Mouse (Mus musculus) adrenal gland, postnatal 10 days (tissue): ENCODE results near the gene Plaur. TPM values are rescaled to one million over a fixed set of nuclear protein-coding genes. Genes with fewer than 3 reads are reported as not detected.

Experiments
- DNase-seq: peaks from one replicate; pipeline ENCODE4 v3.0.0; 2021; ENCODE audit warnings: mixed read lengths
- total RNA-seq, 2 experiments: library from RNA; stranded (reverse); gene quantifications; 2 replicates each; pipeline ENCODE4 v1.2.3; 2021

The Plaur gene
- total RNA-seq, 2 experiments from 2014 or later = 6.7 to 9.4 TPM

DNA sequence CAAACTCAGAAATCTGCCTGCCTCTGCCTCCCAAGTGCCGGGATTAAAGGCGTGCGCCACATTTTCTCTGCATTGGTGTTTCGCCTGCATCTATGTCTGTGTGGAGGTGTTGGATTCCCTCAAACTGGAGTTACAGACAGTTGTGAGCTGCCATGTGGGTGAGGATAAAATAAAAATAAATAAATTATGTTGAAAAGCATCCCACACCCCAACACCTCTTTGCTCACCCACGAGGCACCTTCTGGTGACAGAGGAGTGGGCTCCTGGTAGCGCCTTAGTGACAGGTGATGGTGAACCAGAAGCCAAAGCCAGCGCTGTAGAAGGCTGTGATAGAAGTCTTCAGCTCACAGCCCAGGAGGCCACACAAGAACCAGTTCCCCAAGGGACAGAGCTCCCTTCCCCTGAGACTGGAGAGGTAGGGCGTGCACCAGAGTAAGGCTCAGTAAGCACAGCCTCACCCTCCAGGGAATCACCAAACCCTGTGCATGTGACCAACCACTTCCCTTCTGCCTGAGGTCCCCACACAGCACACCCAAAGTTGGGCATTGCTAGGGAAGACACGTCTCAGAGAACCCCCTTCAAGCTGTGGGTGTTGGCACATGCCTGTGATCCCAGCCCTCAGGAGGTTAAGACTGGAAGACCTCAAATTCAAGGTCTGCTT is 16.9 kb upstream of the Plaur start:
- DNase-seq = no peak

DNA sequence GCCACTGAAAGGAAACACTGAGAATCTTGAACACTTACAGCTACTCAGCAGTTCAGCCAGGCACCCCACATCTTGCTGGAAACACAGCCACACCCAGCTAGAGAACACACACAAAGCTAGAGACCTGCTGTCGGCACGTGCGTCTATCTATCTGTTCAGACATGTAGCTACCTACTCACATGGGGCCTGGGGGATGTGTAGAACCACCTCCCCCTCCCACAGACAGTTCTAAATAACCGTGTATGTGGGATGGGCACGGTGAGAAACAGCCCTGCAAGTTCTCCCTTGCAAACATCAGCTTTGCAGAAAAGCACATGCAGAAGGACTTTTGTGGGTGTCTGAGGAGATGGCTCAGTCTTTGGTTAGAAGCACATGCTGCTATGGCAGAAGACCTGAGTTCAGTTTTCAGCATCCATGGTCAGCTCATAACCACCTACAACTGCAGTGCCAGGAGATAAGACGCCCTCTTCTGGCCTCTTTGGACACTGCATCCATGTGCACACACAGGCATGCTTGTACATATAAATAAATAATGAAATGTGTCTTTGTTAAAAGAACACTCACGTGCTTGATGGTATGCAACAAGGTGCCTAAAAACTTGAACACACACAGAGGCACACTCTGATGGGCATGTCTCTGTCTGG is 15.5 kb upstream of the Plaur start:
- no peak for DNase-seq

DNA sequence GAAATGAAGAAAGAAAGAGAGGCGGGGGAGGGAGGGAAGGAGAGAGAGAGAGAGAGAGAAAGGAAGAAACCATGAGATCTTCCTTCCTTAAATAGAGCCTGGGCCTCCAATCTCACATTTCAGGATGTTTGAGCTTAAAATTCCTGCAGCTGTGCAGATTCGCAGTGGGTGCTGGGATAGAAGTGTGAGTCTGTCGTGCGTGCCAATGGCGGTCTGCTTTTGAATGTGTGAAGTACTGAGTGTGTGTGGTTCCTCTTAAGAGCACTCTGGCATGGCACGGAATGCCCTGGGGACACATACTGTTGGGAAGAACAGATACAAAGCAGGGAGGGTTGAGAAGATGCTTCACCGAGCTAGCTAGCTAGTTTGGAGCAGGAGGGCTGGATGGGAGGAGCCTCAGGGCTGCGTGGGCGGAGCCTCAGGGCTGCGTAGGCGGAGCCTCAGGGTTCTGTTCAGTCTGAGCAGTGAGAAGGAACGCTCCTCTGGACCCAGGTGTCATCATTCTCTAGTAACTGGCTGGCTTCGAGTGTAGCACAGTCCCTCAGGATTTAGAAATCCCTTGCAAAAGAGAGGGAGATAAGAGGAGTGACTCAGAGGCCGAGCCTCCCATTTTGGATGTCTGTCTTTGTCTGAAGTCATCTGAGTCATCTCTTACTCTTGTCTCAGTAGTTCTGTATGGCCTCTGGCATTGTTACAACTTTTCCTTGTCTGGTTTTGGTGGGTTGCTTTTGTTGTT is 13.3 kb upstream of the Plaur start:
- peak; percentile 53 for DNase-seq

DNA sequence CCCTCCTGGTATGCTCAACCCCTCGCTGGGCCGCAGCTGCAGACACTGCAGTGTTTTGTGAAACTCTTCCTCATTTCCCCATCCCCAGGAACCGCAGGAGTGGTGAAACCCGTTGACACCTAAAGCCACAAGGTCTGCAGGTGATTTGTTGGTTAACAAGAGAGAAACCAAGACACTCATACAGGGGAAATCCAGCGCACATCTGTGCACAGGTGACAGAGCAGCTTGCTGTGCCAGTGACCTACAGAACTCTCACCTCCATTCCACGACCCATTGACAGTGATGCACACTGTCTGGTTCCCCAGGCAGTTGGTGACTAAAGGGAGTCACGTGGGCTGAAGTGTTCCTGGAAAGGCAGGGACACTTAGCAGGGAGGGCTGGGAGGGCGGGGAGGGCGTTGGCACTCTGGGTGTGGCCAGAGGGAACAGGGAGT is 11.7 kb upstream of the Plaur start:
- DNase-seq = no peak

DNA sequence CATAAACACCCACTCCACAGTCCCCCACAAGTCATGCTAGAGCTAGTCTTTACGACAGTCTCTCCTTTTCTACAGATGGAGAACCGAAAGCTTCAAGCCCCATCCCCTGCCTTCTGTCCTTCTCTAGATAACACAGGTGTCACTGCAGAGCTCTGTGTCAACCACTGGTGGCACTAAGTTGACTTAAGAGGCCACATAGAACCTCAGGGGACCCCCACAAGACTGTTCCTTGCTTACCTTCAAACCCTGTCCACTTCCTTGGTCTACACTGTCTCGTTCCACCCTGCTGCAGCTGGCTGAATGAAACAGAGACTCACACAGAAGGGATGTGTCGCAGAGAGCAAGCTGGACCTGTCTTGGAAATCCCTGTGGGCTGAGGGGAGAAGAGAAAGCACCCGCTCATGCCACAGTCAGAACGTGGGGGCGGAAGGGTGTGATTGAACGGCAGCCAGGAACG is 10.4 kb upstream of the Plaur start, which contains the start of gene Irgc1:
TSS of gene Irgc1 (minus strand) at position 443 of the 457 bp plus-strand sequence.
- no peak for DNase-seq

DNA sequence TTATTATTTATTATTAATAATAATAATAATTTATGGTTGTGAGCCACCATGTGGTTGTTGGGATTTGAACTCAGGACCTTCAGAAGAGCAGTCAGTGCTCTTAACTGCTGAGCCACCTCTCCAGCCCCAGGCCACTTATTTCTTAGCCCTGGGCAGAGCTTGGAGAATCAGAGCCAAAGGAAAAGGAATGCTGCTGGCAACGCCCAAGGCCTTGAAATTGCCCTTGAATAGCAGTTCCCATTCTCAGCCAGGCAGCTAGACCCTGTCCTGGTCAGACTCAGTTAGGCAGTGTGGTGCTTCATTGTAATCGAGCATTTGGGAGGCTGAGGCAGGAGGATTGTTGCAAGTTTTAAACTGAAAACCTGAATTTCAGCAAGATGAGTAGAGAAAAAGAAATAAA is 8.1 kb upstream of the Plaur start:
- peak; percentile 20 for DNase-seq

DNA sequence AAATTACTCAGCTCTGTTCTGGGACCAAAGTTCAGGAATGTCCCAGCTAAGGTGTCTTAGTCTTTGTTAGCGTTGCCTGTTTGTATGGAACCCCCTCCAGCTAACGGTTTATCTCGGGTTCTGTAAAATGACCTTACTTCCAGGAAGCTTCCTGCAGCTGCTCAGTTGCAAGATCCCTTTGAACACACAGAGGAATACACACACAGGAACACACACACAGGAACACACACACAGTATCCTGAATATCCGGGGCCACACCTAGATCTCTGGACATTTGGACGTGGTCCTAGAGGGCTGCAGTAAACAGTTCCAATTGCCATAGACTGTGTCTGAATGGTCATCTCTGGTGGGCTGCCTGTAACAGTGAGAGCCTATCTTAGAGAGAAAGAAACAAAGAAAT is 6.6 kb upstream of the Plaur start:
- DNase-seq = no peak

DNA sequence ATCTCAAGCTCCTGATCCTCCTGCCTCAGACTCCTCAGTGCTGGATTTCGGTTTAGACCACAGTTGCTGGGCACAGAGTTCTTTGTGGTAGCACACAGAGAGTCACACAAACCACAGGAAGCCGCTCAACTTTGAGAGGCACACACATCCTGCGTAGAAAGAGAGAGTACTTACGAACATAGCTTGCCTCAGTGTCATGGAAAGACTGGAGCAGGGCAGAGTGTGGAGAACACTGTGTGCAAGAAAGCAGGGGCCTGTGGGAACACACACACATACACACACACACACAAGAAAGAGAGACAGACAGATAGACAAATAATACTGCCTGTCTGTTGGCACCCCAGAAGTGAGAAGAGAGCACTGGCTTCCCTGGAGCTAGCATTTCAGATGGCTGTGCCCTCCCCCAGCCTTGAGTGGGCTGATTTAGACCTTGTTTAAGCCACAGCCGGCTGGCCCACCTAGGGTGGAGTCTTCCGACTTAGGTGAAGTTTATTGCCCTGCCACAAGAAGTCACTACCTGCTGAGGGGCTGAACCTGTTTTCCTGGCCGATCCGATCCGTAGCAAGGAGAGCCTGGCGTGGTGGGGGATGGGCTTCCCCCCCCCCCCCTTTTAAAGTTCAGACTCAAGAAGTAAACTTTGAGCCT is 4.4 kb upstream of the Plaur start:
- no peak for DNase-seq

DNA sequence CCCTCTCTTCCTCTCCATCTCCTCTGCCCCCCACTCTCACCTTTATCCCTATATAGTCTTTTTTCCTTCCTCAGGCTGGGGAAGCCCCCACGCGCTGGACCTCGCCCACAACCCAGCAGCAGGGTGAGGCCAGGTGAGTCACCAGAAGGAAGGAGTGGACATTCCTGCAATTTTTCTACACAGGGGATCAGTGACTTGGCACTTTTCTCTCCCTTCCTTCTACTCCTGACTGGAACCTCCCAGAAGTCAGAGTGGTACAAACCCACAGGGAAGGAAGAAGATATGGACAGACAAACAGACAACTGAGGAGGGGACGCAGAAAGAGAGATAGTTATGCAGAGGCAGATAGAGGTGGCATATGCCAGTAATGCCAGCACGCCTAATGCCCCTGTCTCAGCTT is 2.8 kb upstream of the Plaur start:
- no peak for DNase-seq

DNA sequence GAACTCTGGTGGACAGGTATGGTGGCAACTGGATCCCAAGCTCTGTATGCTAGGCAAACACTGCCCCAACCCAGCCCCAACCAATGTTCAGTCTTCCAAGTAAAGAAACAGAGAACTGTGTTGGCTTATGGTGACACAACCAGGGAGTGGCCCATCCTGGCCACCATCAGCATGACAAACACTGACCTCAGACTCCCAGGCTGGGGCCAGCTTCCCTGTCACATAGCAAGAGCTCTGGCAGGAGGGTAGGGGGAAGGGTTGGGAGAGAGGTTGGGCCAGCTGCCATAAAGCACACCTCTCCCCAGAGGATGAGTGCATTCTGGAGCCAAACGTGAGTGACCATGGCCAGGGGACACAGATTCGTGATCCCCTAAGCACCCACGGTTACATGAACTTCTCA is 2.4 kb upstream of the Plaur start:
- DNase-seq = peak; percentile 32

DNA sequence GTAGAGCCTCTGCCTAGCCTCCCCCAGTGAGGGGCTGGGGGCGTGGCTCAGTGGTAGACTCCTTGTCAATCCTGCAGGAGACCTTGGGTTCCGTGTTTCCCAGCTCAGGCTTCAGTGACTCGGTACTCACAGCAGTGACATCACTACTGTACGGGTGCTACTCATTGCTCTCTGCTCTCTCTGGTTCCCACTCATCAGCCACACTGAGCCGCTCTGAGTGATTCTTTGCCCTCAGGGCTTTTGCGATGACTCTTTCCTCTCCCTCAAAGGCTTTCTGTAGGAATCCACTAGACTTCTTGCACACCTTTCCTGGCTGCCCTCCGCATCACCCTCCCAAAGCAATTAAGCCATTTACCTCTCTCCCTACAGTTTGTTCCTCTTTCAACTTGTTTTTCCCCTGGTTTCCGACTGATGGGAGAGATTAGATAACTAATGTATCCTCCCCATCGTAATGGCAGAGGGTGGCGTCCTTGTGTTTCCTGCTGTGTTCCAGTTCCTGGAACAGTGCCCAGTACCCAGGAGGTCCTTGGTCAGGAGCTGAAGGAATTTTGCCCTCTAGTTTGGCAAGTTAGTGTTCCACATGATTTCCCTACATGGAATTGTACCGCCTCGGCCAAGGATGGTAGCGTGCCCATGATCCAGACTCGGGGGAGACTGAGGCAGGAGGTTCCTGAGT is 770 bp upstream of the Plaur start:
- DNase-seq = peak; percentile 71

DNA sequence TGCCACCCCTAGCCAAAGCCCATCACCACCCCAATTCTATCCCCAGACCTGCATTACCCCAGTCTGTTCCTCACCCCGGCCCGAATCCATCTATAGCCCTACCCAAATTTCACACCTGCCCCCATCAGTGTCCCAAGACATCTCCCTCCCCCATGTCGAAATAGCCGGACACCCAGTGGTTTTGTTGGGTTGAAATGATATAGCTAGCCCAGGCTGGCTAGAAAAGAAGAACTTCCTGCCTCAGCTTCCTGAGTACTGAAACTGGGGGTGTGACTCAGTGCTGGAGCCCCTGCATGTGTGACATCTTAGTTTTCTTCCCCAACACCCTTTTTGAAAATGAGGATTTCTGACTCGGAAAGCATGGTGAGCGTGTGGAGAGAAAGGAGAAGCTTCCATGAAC is 4.6 kb downstream of the Plaur start:
- no peak for DNase-seq

DNA sequence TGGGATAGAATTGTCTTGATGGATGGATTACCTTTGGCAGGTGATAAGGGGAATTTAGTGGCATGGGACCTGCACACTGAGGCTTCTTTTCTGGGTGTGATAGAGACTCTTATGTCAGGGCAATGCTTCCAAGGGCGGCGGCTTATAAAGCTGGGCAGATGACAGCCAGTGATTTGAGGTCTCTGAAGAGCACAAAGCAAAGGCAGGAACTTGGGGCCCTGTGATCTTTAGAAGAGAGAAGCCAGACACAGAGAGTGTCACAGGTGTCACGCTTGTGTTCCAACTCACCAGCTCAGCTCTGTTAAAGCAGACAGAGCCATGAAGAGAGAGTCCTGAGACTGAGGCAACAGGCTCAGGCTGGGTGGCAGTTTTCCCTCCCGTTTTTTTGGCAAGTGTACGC is 5.6 kb downstream of the Plaur start:
- DNase-seq = no peak

DNA sequence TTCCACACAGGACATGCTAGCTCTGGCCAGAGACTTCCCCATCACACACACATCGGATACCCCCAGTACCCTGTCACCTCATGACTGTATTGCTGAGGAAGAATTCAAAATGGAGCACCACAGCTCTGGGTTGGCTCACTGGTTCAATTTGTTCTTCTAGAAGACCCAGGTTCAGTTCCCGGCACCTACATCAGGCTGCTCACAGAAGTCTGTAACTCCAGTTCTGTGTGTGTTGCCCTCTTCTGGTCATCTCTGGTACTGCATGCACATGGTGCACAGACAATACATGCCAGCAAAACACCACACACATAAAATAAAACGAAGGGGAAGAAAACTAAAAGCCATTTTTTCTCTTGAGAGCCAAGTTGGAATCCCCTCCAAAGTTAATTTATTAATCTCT is 6.8 kb downstream of the Plaur start:
- DNase-seq = no peak

DNA sequence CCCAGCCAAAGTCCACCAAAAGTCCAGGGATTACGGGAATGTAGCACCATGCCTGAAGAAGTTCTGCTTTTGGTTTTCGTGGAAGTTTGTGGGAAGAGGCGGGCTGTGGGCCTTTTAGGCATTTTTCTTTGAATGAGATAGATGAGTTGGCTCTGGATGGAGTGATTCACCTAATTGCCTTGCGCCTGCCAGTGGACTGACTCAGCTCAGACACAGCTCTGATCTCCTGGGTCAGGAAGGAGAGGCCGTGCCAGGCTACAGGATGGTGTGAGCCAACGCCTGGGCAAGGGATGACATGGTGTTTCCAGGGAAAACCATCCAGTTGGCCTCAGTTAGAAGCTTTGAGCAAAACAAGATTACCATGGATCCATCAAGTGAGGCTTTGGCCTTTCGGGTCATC is 8.1 kb downstream of the Plaur start:
- peak; percentile 71 for DNase-seq

DNA sequence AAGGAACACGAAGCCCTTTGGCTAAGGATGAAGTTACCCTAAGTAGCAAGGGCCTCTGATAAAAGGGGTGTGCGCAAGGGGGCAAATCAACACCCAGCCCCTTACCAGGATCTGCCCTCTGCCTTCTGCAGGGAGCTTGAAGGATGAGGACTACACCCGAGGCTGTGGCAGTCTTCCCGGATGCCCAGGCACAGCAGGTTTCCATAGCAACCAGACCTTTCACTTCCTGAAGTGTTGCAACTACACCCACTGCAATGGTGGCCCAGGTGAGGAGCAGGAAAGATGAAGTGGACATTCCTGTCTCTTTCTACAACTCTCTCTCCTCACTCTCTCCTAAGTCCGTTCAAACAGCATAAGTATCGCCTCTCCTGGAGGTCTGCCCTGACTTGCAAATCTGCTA is 10.2 kb downstream of the Plaur start:
- DNase-seq = no peak

DNA sequence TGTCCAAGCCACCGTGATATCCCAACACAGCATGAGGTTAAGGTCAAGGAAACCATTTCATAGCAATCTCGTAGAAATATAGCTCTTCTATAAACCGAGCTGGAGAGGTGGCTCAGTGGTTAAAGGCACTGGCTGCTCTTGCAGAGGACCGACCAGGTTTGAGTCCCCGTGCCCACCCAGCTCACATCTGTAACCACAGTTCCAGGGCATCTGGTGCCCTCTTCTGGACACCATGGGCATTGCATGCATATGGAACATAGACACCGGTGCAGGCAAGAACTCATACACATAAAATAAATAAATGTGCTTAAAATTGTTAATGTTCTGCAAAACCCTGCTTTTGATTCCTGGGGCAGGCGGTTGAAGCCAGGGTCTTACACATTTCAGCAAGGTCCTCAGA is 10.7 kb downstream of the Plaur start:
- DNase-seq = peak; percentile 27

DNA sequence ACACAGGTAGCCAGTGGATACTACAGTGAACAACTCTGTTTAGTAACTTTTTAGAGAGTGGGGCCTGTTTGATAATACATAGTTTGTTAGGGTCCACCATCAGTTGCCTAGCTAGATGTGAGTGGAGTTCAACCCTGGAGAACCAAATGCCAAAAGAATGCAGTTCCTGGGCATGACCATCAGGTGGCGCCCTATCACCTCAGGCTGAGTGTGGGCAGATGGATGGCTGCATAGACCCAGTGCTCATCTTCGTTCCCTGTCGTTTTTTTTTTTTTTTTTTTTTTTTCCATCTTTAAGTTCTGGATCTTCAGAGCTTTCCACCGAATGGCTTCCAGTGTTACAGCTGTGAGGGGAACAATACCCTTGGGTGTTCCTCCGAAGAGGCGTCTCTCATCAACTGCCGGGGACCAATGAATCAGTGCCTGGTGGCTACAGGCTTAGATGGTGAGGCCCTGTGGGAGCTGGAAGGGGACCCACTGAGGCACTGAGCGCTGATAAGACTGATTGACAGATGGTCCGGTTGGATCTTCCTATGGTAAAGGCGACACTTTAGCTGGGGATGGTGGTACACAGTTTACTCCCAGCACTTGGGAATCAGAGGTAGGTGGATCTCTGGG is 11.7 kb downstream of the Plaur start:
- DNase-seq = peak; percentile 79

DNA sequence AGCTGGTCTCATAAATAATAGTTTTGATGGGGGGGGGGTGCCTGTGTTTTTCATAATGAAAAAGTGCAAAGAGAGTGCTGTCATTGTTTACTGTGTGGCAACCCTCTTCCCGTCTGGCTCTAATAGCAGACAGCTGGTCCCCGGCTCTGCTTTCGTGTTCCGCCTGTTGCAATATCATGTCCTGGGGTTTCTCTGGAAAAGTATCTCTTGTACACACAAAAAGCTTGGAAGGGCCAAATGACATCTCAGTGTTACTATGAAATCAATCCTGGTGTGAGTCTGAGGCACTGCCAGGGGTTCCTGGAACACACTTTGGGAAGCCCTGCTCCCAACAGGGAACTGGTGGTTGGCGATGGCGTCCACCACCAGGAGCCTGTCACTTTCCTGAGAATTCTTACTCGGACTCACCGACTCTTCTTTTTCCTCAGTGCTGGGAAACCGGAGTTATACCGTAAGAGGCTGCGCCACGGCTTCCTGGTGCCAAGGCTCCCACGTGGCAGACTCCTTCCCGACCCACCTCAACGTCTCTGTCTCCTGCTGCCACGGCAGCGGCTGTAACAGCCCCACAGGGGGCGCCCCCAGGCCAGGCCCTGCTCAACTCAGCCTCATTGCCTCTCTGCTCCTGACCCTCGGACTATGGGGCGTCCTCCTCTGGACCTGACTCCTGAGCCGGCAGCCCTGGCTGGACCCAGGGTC is 12.7 kb downstream of the Plaur start:
- no peak for DNase-seq

DNA sequence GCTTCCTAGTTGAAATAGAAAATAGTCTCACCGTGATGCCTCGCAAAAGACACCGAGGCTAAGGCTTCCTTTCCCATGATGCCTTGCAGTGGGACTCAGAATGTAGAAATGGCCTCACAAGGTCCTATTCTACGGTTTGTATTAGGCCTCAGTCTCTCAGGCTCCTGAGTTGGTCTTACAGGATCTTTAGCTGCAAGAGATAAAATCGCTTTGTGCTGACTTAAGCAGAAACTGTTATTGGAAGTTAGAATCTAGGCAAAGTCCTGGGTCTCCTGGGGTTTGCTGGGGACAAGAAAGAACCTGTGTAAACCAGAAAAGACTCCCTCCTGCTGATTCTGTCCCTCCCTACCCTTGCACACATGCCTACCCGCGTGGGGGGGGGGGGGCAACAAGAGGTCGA is 14.1 kb downstream of the Plaur start:
- DNase-seq = no peak

DNA sequence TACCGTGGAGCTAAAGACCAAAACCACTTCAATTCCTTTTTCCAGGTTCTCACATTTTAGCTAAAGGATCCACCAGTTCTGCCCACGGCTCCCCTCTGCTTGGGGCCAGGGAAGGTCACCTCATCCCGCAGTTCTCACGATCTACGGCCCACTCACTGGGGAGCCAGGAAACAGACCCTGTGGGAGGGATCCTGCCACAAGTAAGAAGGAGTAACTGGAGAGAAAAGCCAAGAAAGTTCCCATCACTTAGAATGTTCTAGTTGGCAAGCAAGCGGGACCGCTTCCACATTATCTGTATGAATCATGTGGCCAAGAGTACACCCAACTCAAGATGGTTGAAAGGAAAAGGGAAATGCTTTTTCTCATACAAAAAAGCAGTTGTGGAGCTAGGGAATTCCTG is 14.6 kb downstream of the Plaur start:
- DNase-seq = no peak
